Mouse (Mus musculus): ENCODE data around the gene Mkrn2.

Mkrn2 gene

DNA sequence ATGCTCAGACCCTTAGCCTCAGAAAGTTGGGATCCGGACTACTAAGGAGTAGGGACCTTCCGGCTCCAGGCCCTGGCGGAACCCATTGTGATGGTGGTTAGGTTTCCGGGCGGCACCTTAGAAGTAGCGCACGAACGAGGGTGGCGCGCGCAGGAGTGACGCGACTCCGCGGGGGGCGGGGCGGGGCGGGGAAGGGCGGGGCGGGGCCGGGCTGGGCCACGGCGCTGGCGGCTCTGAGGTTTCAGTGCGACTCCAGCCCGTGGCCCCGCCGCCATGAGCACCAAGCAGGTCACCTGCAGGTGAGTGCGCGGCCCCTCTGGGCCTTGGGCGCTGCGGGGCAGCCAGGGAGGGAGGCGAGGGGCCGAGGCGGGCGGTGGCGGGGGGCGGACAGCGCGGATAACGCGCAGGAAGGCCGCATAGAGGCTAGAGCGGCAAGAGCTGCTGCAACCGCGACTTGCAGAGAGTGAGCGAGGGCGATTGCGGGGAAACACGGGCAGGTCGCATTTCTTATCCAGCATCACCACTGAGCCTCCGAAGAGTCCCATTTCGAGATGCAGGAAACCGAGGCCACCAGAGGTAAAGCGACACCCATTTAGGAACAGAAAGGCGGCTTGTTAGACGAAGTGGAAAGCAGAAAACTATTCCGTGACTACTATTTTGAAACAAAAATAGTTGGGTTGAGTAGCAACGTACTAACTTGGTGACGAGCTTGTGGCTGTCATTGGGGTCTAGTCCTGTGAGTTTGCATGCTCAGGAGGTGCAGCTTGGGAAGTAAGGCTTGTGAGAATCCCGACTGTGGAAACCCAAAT lies at the start of gene Mkrn2:
TSS of gene Mkrn2 (plus strand) at position 188 of the 809 bp plus-strand sequence.
- DNase-seq (ENCODE audit: extremely low spot score, low read depth, low spot score): peak; percentile 62

DNA sequence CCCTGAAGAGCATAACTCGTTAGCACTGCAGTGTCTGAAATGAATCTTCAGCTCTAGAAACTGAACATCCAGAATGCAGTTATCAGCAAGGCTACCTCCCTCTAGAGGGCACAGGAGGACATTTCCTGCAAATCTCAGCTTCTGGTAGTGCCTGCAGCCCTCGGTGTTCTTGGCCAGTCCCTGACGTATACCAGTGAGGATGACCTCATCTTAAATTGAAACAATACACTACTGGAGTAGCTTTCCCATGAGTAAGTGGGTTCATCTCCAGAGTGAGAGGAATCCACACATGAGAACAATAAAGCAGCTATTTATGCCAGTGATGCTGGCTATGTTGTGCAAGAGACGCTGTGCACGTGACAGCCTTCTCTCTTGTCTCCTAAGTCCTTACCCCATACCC lies 46.2 kb upstream of the Mkrn2 start:
- DNase-seq (ENCODE audit: extremely low spot score, low read depth, low spot score): no peak

DNA sequence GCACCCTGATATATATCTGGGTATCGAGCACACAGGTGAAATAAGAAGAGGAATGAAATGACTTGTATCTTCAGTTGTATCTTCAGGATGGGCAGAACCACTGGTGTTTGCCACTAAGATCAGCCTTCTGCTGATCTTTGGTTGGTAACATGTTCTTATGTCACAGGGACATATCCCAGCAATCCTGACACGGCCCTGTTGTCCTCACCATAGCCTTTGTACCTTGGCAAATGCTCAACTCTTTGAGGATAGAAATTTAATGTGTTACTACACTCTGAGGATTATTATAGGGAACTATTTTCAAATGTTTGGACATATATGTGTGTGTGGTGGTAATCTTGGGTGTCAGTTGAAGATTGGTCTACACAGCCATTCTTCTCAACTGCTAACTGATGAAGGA lies 43.5 kb upstream of the Mkrn2 start:
- no peak for DNase-seq (ENCODE audit: extremely low spot score, low read depth, low spot score)

DNA sequence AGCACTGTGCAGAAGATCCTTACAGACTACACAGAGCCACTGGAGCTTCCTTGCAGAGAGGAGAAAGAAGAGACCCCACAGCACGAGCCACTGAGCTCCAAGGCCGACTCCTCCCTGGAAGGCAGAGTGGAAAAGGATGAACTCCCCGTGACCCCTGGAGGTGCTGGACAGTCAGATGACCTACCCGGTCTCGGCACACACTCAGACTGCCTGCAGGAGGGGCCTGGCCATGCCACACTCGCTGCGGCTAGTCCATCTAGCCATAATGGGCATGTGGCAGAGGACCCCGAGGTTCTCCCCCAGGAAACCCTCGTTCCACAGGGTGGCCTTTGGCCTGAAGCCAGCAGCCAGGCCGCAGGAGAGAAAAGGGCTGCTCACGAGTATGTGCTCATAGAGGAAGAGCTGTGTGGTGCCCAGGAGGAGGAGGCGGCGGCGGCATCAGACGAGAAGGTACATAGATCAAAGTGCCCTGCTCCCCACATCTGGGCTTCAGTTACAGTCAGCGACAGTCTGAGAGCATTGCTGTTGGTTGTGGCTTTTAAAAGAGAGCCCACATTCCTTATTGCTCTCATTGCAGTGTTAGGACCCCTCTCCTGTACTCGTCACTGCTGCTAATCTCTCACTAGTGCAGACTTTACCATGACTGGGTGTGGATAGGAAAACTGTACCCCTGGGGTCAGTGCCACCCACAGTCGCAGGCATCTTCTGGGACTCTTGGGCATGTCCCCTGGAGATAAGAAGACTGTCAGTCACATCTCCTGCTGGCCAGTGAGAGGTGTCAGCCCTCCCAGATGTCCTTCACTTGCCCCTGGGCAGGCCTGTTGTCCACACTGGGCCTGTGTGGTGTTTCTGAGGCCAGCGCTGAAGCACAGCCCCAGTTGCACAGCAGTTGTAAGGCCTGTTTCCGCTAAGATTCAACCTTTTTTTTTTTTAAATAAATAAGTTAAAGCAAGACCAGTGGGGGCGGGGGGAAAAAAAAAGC lies 41.8 kb upstream of the Mkrn2 start:
- DNase-seq (ENCODE audit: extremely low spot score, low read depth, low spot score): no peak

DNA sequence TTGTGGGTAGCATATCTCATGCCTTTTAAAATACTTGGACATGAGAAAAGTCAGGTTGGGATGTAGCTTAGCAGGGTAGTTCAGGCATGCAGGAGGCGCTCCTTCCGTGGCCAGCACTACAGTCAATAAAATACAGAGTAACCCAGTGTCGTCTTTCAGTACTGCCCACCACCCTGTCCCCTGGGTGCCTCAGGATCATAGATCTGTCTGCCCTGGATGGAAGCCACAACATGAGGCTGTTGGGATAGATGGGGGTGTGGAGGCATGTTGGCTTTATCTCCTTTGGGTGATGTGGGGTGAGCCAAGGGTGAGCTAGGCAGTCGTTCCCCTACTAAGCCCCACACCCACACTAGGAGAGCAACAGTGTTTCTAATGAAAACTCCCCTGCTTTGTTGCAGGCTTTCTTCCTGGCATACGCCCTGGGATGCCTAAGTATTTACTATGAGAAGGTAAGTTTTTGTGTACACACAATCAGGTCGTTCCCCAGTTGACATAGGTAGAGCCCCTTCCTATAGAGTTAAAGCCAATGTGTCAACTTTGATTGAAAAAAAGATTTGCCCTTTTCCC lies 36.1 kb upstream of the Mkrn2 start:
- no peak for DNase-seq (ENCODE audit: extremely low spot score, low read depth, low spot score)

DNA sequence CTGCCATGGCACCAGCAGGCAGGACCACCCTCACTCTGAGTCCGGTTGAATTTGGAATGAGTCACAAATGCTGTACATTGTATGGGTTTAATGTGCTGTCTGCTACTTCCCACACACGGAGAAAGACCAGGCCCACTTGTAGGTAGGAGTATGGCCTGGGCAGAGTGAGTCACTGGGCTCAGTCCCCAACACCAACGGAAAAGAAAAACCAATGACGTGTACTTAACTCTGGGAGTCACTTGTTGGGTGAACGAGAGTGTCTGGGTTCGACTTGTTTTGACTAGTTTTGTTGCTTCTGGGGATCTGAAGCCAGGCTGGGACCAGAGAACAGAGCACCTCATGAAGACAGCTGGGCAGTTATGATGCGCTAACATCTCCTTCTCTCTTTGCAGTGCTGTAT lies 27.5 kb upstream of the Mkrn2 start:
- no peak for DNase-seq (ENCODE audit: extremely low spot score, low read depth, low spot score)

DNA sequence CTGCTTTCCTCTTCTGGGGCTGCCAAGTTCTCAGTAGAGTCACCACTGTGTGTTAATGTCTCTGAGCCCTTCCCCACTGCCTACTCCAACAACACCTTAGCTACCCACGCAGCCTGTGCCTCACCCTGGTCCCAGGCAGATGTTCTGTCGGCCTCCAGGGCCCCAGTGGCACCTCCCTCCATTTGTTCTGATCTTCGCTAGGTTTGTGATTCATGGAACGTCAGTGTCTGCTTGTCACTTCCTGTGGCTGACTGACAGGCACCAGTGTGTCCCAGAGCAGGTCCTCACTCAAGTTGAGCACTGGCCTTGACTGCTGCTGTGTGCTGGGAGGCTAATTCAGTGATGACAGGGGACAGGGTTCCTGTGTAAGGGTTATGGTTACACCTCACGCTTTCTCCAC lies 24.3 kb upstream of the Mkrn2 start:
- no peak for DNase-seq (ENCODE audit: extremely low spot score, low read depth, low spot score)

DNA sequence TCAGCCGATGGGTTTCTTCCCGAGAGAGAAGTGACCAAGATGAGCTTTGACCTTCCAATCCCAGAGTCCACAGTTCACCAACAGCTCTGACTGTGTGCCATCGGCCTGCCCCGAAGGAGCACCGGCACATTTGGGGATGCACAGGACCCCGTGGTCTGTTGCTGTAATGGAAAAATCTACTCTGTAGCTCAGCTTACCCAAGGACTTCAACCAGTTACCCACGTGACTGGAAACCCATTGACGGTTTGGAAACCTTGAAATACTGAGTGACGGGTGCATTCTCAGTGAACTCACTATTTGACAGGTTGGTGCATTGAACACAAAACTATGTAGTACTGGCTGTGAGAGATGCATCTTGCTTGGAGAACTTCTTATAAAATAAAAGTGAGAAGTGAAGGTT lies 23.8 kb upstream of the Mkrn2 start:
- no peak for DNase-seq (ENCODE audit: extremely low spot score, low read depth, low spot score)

DNA sequence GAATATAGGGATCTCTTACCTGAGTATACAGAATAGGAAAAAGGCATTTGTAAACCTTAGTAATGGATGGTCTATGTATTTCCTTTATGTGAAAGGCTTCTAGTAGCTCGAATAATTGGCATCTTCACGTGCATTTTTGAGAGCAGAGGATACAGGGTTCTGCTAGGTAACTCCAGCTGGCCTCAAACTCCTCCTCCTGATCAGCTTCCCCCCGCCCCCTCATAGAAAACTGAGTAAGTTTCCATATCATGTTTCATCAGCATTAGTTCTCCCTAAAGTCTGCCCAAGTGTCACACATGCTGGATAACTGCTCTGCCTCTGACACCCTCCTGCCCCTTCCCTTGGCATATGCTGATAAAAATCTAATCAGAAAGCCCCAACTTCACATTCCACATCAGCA lies 20.9 kb upstream of the Mkrn2 start:
- DNase-seq (ENCODE audit: extremely low spot score, low read depth, low spot score): no peak

DNA sequence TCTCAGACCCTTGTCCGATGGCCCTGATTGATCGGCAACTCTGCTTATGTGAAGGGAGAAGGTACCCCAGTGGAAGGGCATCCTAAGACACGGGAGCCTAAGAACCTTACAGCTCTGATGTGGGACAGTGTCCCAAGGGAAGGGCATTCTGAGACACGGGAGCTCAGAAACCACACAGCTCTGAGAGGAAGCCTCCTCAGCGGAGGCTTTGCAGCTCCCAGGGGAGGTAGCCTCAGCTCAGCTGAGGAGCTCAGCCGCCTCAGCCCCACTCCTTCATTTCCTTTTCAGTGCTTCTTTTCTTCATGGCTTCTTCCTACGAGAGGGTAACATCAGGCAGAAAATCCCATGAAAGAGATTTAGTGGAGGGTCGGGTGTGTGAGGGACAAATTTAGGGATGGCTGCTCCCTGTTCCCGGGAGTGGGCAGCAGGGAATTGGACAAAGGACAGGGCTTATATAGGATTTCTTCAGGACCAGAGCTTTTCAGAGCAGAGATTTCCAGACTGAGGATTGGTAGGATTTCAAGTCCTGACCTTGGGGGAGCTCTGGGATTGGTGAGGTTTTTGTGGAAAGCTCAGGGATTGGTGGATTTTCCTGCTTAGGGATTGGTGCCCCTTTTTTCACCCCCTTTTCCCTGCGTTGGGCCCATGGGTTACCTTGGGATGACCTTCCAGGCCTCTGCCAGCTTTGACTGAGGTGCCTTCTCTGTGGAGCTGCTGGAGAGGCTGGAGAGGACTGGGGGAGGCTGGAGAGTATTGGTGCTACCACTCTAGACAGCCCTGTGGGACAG lies 19.2 kb upstream of the Mkrn2 start:
- DNase-seq (ENCODE audit: extremely low spot score, low read depth, low spot score): no peak

DNA sequence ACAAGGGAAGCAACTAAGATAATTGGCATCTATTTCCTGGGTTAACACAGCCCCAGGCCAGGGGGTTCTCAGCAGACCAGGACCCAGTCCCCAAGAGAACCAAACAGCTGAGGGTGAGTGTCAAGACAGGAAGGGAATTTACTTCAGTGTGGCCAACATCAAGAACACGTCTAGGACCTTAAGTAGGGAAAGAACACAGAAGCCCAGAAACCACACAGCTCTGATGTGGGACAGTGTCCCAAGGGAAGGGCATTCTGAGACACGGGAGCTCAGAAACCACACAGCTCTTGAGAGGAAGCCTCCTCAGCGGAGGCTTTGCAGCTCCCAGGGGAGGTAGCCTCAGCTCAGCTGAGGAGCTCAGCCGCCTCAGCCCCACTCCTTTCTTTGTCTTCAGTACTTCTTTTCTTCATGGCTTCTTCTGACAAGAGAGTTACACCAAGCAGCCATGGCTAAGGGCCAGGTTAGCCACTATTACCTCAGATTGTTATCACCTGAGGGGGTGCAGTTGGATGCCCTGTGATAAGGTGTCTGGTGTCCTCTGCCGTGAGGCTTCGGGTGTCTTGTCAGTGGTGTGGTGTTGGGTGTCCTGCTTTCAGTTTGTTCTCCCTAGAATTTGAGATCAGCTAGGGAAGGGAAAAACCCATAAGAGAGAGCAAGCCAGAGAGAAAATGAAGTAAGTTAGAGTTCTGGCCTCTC lies 18.1 kb upstream of the Mkrn2 start:
- DNase-seq (ENCODE audit: extremely low spot score, low read depth, low spot score): no peak

DNA sequence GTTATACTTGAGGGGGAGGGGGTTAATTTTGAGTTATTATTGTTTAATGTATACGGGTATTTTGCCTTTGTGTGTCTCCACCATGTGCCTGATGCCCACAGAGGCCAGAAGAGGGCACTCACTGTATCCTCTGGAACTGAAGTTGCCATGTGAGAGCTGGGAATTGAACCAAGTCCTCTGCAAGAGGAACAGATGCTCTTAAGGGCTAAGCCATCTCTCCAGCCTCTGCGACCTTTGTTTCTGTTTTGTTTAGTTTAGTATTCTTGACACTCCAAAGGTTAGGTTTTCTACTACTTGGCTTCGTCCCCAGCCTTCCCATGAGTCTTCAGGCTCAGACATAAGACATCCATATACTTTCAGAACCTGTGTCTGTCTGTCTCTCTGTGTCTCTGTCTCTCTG lies 17.5 kb upstream of the Mkrn2 start:
- DNase-seq (ENCODE audit: extremely low spot score, low read depth, low spot score): no peak

DNA sequence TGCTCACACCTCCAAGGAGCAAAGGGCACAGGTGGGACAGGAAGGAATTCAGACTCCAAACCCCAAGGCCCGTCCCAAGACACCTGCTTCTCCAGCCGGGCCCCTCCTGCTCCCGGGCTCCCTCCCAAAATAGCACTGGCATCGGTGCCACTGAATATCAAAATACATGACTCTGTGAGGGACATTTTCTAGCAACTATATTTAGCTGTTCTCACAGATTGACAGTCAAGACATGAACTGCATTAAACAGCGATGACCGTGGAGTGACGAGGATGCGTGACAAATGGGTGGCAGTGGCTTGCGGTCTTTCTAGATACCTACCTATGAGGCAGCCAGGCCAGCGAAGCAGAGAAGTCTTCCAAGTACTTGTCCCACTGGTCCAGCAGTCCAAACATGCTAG lies 15.4 kb upstream of the Mkrn2 start:
- no peak for DNase-seq (ENCODE audit: extremely low spot score, low read depth, low spot score)

DNA sequence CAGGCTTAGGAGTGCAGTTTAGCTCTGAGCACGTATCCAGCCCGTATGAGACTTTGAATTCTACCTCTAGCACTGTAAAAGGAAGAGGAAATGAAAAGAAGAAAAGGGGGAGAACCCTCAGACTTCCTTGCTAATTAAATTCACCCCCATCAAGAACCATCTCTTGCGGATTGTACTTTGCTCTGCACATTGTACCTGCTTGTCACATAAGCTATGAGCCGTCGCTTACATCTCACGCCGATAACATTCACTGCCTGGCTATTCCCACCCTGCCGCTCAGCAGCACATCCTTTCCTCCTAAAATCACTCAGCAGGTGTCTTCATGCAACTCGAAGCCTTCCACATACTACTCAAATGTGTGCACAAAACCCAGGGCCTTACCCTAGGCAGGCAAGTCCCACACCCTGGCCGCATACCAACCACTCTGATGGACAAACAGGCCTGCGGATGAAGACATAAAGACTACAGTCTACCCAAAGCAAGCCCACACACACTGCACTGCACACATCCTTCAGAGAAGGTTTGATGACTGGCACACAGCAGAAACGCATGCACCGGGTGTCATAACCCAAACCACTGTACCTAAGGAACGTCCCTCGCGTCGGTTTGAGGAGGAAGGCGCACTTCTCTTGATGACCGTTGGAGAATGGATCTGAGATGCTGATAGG lies 9.9 kb upstream of the Mkrn2 start:
- no peak for DNase-seq (ENCODE audit: extremely low spot score, low read depth, low spot score)

DNA sequence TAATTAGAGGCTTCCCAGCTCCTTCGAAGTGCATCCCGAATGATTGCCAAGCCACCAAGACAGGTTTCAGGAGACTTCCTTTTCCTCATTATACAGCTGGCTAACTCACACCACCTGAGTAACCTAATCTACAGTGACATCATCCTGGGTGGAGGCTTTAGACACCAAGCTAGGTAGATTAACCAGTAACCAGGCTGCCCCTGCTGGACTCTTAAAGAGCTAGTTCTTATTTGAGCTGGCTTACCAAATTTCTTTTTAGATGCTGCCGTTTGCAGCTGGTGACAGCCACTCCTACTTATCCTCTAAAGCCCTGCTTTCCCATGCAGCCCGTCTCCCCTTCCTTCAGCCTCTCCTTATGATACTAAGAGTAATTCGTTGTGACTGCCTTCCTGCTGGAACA lies 9.2 kb upstream of the Mkrn2 start, which contains the start of gene Mkrn2os:
TSS of gene Mkrn2os (minus strand) at position 119 of the 400 bp plus-strand sequence.
- DNase-seq (ENCODE audit: extremely low spot score, low read depth, low spot score): no peak

DNA sequence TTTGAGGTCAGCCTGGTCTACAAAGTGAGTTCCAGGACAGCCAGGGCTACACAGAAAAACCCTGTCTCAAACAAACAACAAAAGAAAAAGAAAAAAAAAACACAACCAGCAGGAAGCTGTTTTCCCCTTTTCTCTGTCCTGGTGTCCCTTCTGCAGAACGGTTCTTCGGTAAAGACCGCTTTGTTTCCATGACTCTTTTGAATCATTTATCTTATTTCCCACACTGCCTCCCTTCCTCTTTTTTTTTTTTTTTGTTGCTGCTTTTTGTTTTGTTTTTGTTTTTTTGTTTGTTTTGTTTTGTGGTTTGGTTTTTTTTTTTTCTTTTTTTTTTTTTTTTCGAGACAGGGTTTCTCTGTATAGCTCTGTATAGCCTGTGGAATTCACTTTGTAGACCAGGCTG lies 8.4 kb upstream of the Mkrn2 start:
- DNase-seq (ENCODE audit: extremely low spot score, low read depth, low spot score): no peak

DNA sequence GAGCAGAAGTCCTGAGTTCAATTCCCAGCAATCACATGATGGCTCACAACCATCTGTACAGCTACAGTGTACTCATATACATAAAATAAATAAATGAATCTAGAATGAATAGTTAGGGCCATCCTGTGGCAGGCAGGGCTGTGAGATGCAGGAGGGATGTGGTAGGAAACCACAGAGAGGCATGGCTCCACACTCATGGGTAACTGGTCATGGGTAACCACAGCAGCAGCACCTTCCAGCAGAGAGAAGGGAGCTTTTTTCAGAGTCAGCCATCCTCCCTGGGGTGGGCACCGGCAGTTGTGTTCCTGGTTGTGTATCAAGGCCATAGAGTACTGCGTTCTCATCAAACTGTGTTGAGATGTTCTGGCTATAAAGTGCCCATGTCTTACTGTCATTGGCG lies 7.2 kb upstream of the Mkrn2 start:
- DNase-seq (ENCODE audit: extremely low spot score, low read depth, low spot score): no peak

DNA sequence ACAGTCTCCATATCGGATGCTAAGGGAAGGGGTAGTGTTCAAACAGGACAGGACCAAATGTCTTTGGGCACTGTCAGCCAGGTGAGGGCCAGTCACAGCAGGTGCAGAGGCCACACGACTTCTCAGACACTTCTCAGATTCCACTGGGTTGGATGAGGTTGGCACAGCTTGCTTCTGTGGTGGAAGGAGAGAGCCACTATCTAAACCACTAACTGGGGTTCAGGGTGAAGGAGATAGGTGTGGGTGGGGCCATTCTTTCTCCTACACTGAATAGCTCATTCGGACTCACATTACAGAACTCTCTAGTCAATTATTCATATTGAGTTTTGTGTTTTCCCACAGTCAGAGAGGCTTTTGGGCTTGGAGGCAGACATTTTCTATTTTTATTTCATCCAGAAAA lies 6.0 kb upstream of the Mkrn2 start:
- DNase-seq (ENCODE audit: extremely low spot score, low read depth, low spot score): no peak

DNA sequence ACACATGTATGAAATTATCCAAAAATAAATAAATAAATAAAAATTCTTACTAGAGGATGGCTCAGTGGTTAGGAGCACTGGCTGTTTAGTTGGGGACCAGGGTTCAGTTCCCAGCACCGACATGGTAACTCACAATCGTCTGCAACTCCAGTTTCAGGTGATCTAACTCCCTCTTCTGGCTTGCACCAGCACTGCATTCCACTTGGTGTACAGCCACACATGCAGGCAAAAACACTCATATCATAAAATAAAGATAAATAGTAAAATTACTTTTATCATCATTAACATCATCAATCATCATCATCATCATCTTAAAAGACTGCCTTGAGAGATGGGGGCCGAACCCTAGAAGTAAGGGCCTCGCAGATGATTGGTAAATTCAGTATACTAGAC lies 384 bp upstream of the Mkrn2 start:
- DNase-seq (ENCODE audit: extremely low spot score, low read depth, low spot score): no peak

DNA sequence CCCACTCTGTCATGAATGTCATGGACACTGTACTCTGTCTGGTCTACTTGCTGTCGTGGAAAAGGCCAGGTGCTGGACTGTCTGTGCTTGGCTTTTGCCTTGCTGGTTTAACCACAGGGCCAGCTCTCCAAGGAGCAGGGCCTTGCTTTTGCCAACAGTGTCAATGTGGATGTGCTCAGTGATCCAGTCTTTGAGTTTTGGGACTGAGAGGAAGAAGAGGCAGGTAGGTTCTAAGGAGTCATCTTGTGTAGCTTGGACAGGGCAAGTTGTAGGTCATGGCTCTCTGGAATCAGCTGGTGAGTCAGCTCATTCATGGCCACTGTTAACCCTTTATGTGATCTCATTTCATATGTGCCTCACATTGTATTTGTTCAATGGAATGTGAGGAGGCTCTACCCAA lies 4.8 kb downstream of the Mkrn2 start:
- DNase-seq (ENCODE audit: extremely low spot score, low read depth, low spot score): no peak
